Mouse (Mus musculus) layer of hippocampus, postnatal 14 days (tissue): ENCODE measurements at regions not wholly inside any gene's neighbourhood (a gene's known extent, or its start where the extent isn't known, plus 50 kb on each side); places are given as distances from the start of the nearest gene placed in this dataset.

Experiments used
- DNase-seq, 2 experiments: peaks; one replicate each; pipeline ENCODE4 v3.0.0; 2021 to 2022; ENCODE audit warnings: low spot score in 2 of 2, mixed read lengths in 1 of 2

- DNase-seq = no peak
Measured at GRCm38 (mm10) chr1:193965278-193965677, 595.2 kb upstream of the Camk1g start.

- no peak for DNase-seq
Measured at GRCm38 (mm10) chr1:193951936-193952335, 581.8 kb upstream of the Camk1g start.

GRCm38 (mm10) chr1:193949817-193950216, 579.7 kb upstream of the Camk1g start:
- no peak for DNase-seq

DNA sequence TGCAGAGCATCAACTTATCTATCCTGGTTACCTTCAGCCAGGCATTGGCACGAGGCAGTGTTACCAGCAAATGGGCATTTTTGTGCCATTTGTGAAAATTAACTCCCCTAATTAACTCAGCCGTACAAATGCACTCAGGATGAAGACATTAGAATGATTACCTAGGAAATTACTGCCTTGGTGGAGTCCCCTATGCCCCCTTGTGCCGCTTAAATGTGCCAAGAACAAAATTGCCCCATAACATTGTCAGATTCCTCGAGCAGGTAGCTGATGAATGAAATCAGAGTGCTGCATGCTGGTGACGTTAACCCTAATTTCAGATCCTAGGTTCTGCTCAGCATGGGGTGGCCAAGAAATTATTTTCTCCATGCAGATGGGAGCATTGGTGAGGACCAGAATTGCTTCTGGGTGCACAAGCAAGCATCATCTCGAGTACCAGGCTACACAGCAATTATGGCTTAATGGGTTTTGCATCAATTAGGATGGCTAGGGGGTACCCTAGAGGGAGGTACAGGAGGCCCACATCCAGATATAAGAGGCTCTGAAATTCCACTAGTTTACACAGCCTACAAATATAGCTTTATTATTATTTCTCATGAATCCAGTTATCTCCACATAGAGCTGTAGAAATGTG, 577.0 kb upstream of the Camk1g start:
- DNase-seq = peak in 1 of 2 experiments; percentile 13

- no peak for DNase-seq
Measured at GRCm38 (mm10) chr1:193935969-193936368, 565.9 kb upstream of the Camk1g start.

DNA sequence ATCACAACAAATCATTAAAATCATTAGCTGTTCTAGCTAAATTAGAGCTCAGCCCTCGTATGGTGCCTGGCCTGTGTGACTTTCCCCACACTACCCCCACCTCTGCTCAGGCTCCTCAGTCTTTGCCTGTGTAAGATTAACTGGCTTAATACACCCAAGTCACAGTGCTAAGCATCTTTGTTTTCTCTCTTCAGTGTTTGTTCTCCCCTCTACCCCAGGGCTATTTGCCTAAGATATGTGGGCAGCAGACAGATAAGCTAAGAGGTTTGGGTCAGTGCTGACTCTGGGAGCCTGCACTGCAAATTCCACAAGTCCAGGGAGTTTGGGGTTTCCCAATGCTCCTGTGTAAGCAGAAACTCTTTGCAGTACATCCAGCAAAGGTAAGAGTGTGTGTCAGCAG, 564.2 kb upstream of the Camk1g start:
- DNase-seq = no peak

- DNase-seq = no peak
Measured at GRCm38 (mm10) chr1:193931131-193931729, 561.1 kb upstream of the Camk1g start.

DNA sequence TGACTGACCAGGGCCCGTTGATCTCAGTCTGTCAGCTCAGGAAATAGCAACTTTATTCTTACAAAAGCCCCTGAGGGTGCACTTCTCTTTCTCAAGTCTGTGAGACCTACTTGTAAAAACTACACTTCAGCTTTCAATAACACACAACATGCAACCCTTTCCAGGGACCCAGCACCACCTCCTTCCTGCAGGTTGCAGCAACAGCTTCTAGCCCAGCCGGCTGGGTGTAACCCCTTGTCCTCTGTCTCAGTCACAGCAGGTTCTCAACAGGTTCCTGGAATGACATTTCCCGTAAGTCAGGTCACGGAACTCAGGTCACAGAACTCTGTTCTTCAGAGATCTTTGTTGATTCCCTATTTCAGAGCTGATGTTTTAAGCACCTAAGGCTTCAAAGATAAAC, 558.5 kb upstream of the Camk1g start:
- no peak for DNase-seq

DNA sequence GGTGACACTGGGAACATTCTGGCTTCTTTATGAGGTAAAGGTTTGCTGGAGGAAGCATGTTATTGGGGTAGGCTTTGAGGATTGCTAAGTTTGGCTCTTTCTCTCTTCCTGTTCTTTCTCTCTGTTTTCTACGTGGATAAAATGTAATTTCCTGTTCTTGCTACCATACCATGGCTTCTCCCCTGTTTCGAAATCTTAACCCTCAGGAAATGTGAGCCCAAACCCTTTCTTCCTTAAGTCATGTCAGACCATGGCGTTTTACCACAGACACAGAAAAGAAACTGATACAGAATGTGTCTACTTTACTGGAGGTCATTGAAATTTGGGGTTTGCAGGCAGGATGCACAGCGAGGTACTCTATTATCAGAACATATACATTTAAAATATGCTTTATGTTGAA, 552.7 kb upstream of the Camk1g start:
- no peak for DNase-seq

- DNase-seq = no peak
Measured at GRCm38 (mm10) chr1:193919243-193919642, 549.1 kb upstream of the Camk1g start.

DNA sequence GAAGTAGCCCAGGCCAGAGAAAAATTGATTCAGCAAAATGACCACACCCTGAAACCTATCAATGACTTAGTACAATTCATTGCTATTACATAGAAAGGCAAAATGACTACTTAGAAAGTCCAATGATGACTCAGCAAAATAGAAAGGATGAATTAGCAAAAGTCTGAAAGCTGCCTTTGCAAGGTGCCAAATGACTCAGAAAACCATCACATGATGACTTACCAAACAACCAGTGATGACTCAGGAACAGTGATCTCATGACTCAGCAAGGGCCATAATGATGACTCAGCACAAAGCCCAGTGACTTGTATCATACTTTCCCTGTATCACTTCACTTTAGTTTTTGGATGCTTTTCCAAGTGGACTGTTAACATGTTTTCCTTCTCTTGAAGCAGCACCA, 535.6 kb upstream of the Camk1g start:
- DNase-seq = no peak

GRCm38 (mm10) chr1:193894072-193894471, 524.0 kb upstream of the Camk1g start:
- no peak for DNase-seq

DNA sequence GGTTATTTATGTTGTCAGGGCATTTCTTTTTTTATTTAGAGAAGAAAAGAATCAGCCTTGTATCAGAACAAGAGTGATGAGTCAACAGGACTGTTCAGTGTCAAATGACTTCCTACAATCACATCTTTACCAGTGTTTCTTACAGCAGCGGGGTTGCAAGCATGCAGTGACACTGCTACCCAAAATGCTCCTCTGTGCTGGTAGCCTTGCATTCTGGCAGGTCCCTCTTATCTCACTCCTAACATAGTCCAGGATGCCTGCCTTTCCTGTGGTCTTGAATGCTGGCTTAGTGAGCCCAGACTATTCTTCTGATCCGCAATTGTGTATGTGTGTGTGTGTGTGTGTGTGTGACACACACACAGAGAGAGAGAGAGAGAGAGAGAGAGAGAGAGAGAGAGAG, 506.4 kb upstream of the Camk1g start:
- no peak for DNase-seq

DNA sequence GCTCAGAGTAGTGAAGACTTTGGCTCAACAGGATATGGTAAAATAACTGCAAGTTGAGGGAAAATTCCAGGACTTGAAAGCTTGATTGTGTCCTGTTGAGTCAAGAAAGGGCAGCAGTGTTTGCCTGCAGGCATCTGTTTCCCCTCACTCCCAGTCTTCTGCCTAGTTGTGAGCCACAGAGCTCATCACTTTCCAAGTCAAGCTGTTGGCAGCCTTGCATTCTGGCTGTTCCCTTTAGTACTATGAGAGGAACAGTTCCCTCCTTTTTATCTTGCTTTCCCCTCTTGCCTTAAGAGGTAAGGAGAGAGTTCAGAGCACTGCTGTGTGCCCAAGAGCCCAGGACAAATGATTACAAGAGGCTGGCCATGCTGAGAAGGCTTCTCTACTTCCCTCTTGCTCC, 506.0 kb upstream of the Camk1g start:
- DNase-seq = no peak

DNA sequence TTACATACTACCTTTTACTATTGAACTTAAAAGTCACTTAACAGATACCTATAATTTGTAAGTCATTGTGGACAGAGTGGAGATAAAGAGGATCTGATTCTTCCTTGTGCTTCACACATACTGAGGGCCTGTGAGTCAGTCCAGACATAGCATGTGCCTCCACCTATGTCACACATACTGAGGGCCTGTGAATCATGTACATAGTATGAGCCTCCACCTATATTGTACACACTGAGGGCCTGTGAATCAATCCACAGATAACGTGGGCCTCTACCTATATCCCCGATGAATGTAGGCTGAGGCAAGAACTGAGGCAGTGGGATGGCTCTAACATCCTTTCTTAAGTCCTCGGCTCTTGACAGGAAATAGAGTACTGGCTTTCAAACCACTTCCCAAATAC, 505.2 kb upstream of the Camk1g start:
- DNase-seq = no peak

DNA sequence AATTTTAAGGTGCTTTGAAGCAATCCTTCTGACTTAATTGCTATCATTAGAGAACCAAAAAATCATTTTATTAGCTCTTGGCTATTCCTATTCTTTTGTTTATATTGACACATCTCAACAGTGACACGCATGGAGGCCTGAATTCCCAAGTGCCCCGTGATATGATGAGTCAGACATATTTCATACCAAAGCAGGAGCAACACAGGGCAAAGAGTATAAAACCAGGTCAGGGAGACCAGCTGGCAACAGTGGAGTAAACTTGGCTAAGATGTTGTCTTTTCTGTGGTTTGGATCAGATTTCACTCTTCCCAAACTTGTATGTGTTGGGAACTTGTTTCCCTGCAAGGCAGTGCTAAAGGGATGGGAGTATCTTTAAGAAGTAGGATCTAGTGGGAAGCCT, 500.6 kb upstream of the Camk1g start:
- no peak for DNase-seq

DNA sequence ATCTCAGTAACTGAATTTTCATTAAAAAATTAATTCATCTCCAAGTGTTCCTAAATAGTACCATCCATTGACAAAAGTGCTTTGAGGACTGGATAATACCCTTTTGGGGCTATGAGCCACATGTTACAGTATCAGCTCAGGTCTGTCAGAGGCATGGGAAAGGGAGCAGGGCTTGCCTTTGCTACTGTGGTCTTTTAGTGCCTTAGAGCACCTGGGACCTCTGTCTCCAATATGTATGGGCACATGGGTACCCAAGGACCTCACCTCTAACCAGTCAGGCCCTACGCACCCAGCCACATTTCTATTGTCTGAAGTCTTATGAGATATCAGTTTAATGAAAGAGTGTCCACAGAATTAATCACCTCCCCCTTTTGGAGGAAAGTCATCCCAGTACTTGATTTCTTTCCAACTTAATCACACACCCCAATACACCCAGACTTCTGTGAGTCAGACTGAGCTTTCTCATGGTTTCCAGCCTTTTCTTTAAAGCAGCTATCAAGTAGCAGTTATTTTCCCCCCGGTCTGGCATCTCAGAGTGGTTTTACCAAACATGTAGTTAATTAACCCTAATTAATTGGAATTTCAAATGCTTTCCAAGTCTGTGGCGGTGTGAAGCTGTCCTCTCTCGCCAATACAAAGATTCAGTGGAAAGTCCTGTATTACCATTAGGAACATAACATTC, 498.7 kb upstream of the Camk1g start:
- no peak for DNase-seq

DNA sequence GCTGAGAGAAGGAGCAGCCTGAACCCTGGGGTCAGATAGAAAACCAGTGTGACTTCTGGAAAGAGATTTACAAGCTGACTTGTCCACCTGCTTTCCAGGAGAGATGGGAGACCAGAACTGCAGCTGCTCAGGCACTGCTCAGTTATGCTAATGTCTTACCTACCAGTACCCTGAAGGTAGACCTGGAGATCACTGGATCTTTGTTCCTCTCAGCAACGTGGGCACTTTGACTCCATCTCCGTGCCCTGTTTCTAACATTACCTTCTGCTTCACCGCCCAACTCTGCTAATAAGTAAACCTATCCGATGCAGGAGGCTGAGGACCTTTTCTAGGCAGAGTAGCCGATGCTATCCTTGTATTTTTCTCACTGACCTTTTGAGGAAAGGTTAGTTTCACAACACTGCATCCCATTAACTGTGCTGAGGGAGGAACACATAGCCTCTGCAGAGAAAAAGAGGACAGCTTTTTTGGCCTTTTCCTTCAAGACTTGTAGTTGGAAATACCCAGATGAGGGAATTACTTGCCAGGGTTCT, 490.7 kb upstream of the Camk1g start:
- no peak for DNase-seq

DNA sequence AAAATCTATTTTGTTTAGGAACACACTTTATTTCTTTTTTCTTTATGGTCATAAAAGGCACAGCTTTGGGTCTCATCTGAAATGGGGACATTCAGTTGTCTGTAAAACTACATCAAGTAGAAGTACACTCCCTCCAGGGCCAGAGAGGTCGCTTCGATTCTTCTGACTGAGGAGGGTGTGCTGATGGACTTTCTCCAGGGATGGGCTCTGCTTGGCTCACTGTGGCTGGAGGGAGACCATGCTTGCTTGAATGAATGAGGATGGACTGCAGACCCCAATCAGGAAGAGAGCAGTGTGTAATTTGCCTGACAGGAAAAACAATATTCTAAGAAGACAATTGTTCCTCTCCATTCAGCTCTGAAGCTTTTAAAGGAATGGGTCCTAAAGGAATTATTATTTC, 490.3 kb upstream of the Camk1g start:
- DNase-seq = no peak

GRCm38 (mm10) chr1:193859257-193860125, 489.4 kb upstream of the Camk1g start:
- no peak for DNase-seq

DNA sequence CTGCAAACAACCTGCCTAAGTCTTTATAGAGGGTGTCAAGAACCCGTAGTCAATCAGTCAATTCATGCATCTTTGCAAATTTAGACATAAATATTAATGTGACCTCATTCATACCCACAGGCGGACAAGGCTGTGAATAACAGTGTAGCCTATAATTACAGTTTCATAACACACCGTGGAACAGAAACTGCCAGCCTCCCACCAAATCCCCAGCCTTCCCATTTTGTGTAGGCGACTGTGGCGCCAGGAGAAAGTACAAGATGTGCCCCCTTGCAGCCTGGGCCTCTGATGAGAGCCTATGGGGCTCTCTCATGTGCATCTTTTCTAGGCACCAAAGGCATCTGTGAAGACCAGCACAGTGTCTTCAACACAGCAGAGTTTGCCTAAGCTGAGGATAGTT, 477.8 kb upstream of the Camk1g start:
- DNase-seq = no peak

DNA sequence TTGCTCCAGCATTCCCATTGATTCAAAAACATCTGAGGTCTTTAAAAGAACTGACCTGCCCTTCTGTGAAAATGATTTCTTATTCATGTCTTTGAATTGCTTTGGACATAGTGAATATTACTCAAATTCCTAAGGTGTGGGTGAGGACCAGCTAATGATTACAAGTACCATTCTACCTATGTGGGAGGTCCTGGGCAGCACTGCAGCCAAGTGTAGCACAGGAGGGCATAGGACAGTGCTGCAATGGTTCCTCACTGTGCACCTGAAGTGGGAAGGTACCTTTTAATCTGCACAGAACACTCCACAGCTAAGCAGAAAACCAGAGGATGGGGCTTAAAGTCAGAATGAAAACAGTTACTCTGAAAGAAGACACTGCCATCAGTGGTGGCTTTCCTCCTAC, 474.8 kb upstream of the Camk1g start:
- DNase-seq = no peak
